Mouse (Mus musculus) ZHBTc4 (cell line): ENCODE measurements around the gene Gadd45a.

ENCODE experiments used
- DNase-seq: peaks from one replicate; pipeline ENCODE4 v3.0.0-alpha.2; 2011; ENCODE audit warnings: low read depth, low spot score

The Gadd45a gene

DNA sequence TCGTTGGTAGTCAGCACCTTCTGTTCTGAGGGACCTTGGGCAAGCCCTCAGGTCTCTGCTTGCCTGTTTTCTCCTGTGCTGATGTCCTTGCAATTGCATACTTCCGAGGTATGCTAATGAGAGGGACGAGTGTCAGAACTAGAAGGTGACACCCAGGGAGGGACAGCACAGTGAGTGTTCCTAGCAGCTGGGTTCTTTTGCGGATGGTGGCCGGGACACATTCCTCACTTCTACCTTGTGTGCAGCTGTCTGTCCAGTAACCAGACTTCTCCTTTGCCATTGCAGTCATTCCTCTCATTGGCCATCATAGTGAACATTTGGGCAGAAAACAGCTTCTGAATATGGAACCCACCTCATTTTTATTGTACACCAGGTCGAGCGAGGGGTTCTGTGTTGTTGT, 51.8 kb downstream of the Gadd45a start:
- DNase-seq, result peak; percentile 52
